Mouse (Mus musculus): ENCODE results near the gene Ccl26. TPM values are rescaled to one million over a fixed set of nuclear protein-coding genes. Genes with fewer than 3 reads are reported as not detected.

Ccl26 gene
- polyA plus RNA-seq, 1 experiment from 2014 or later, result not detected

DNA sequence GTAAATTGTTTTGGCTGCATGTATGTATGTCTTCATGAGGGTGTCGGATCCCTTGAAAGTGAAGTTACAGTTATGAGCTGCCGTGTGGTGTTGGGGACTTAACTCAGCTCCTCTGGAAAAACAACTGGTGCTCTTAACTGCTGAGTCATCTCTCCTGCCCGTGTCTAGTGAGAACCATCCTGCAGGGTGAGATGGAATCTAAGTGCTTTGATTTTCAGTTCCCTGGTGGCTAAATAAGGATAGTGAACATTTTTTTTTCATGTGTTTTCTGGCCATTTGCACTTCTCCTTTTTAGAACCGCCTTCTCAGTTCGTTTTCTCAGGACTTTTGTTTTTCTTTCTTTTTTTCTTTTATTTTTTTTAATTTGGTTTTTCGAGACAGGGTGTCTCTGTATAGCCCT is 5.3 kb upstream of the Ccl26 start:
- H3K4me2 ChIP-seq, result no peak overlapping the region
- H3K9me3 ChIP-seq, result no peaks in the 10 kb centered on the region
- WGBS, result 59% methylated on average over 6 of the region's 6 CpGs
- no peaks in the 10 kb centered on the region for H3K4me1 ChIP-seq
- H3K36me3 ChIP-seq, result no peaks in the 10 kb centered on the region
- H3K9ac ChIP-seq, result no peak overlapping the region
- no peaks in the 10 kb centered on the region for H3K27me3 ChIP-seq
- ATAC-seq (ENCODE audit: borderline replicate concordance, extremely low read depth, low FRiP score, low TSS enrichment), result no peak
- no peak overlapping the region for H3K4me3 ChIP-seq
- H3K27ac ChIP-seq, result no peak overlapping the region

DNA sequence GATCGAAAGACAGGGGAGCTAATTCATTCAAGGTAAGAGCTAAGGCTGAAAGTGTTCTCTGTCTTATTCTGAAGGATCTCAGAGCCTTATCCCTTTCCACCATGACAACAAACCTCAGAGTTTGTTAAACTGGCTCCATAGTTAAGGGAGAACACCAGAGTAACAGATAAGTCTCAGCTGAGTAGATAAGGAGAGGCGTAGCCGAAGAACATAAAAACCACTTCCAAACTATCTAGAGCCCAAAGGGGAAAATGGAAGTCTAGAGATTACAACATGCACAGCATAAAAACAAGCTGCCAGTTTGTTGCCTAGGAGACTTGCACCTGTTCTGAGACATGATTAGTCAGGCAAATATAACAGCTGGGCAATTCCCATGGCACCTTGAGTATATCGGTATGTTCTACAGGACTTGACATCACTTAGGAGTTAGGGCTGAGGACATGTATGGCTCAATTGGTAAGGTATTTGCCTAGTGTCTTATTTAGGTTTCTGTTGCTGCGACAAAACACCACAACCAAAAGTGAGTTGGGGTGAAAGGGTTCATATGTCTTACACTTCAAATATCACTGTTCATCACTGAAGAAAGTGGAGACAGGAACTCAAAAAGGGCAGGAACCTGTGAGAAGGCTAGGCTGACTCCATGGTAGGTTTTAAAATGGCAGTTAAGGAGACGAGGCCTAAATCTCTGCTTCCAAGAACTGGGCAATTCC is 4.3 kb upstream of the Ccl26 start:
- WGBS, result 83% methylated on average over 6 of the region's 6 CpGs
- H3K9me3 ChIP-seq, result no peaks in the 10 kb centered on the region
- no peak overlapping the region for H3K4me2 ChIP-seq
- H3K27me3 ChIP-seq, result no peaks in the 10 kb centered on the region
- H3K36me3 ChIP-seq, result no peaks in the 10 kb centered on the region
- H3K4me3 ChIP-seq, result no peak overlapping the region
- no peak overlapping the region for H3K27ac ChIP-seq
- H3K9ac ChIP-seq, result no peak overlapping the region
- H3K4me1 ChIP-seq, result no peaks in the 10 kb centered on the region
- no peak for ATAC-seq (ENCODE audit: borderline replicate concordance, extremely low read depth, low FRiP score, low TSS enrichment)

DNA sequence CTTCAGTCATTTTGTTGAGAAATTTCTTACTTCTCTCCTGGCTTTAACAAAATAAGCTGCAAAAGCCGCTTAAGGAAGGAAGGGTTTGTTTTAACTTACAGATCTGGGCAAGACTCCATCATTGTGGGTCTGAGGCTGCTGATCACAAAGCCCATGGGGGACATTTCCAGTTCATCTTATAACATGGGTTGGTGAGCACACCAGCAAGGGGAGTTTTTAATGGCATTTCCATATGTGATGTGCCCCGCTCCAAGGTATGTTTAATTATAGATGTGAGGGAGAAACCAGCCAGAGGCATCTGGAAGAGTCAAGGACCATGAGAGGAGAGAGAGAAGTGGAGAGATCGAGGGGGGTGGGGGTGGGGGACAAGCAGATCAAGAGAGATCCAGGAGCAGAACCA is 5.7 kb downstream of the Ccl26 start:
- WGBS, result 55% methylated on average over 3 of the region's 3 CpGs
- Histone ChIP-seq H3K9ac (no peak overlapping the region), H3K27me3 (no peaks in the 10 kb centered on the region), H3K9me3 (no peaks in the 10 kb centered on the region), H3K36me3 (no peaks in the 10 kb centered on the region), H3K4me1 (no peaks in the 10 kb centered on the region), H3K27ac (no peak overlapping the region), H3K4me2 (no peak overlapping the region), H3K4me3 (no peak overlapping the region)
- no peak for ATAC-seq (ENCODE audit: borderline replicate concordance, extremely low read depth, low FRiP score, low TSS enrichment)

- no peak overlapping the region for H3K27ac ChIP-seq
- no peak for ATAC-seq (ENCODE audit: borderline replicate concordance, extremely low read depth, low FRiP score, low TSS enrichment)
- H3K9me3 ChIP-seq, result no peaks in the 10 kb centered on the region
- H3K4me2 ChIP-seq, result no peak overlapping the region
- no peak overlapping the region for H3K4me3 ChIP-seq
- no peaks in the 10 kb centered on the region for H3K4me1 ChIP-seq
- 23% methylated on average over 4 of the region's 4 CpGs for WGBS
- H3K36me3 ChIP-seq, result no peaks in the 10 kb centered on the region
- no peaks in the 10 kb centered on the region for H3K27me3 ChIP-seq
- H3K9ac ChIP-seq, result no peak overlapping the region
Measured at GRCm38 (mm10) chr5:135557051-135557450, 6.3 kb downstream of the Ccl26 start.

- H3K36me3 ChIP-seq, result no peaks in the 10 kb centered on the region
- H3K27ac ChIP-seq, result no peak overlapping the region
- no peak for ATAC-seq (ENCODE audit: borderline replicate concordance, extremely low read depth, low FRiP score, low TSS enrichment)
- 92% methylated on average over 3 of the region's 4 CpGs for WGBS
- no peaks in the 10 kb centered on the region for H3K4me1 ChIP-seq
- H3K9ac ChIP-seq, result no peak overlapping the region
- no peak overlapping the region for H3K4me2 ChIP-seq
- H3K4me3 ChIP-seq, result no peak overlapping the region
- no peaks in the 10 kb centered on the region for H3K9me3 ChIP-seq
- H3K27me3 ChIP-seq, result no peaks in the 10 kb centered on the region
Measured at GRCm38 (mm10) chr5:135556259-135556658, 7.1 kb downstream of the Ccl26 start.

- no peak overlapping the region for H3K27ac ChIP-seq
- H3K4me3 ChIP-seq, result no peak overlapping the region
- no peaks in the 10 kb centered on the region for H3K4me1 ChIP-seq
- H3K9me3 ChIP-seq, result no peaks in the 10 kb centered on the region
- no peak overlapping the region for H3K4me2 ChIP-seq
- WGBS, result 68% methylated on average over 3 of the region's 3 CpGs
- ATAC-seq (ENCODE audit: borderline replicate concordance, extremely low read depth, low FRiP score, low TSS enrichment), result no peak
- no peaks in the 10 kb centered on the region for H3K27me3 ChIP-seq
- H3K36me3 ChIP-seq, result no peaks in the 10 kb centered on the region
- H3K9ac ChIP-seq, result no peak overlapping the region
Measured at GRCm38 (mm10) chr5:135551591-135551990, 11.8 kb downstream of the Ccl26 start.

- WGBS, result 29% methylated on average over 3 of the region's 3 CpGs
- H3K9me3 ChIP-seq, result no peaks in the 10 kb centered on the region
- no peak overlapping the region for H3K9ac ChIP-seq
- no peaks in the 10 kb centered on the region for H3K27me3 ChIP-seq
- no peak overlapping the region for H3K4me3 ChIP-seq
- no peaks in the 10 kb centered on the region for H3K36me3 ChIP-seq
- H3K4me1 ChIP-seq, result no peaks in the 10 kb centered on the region
- H3K27ac ChIP-seq, result no peak overlapping the region
- no peak for ATAC-seq (ENCODE audit: borderline replicate concordance, extremely low read depth, low FRiP score, low TSS enrichment)
- H3K4me2 ChIP-seq, result no peak overlapping the region
Measured at GRCm38 (mm10) chr5:135550910-135551309, 12.5 kb downstream of the Ccl26 start.

DNA sequence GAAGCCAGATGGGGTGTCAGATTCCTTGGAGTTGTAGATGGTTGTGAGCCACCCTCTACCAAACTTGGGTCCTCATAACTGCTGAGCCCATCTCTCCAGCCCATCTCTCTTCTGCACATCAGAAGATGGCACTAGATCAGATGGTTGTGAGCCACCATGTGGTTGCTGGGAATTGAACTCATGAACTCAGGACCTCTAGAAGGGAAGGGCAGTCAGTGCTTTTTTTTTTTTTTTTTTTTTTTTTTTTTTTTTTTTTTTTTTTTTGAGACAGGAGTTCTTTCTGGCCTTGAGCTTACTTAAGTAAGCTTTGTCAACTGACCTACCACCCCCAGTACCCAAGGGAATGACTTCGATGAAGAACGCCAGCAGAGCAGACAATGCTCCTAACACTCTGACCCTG is 15.4 kb downstream of the Ccl26 start:
- Histone ChIP-seq H3K4me1 (peaks cover 10% of the 10 kb centered on the region), H3K9ac (no peak overlapping the region), H3K27me3 (no peaks in the 10 kb centered on the region), H3K36me3 (no peaks in the 10 kb centered on the region), H3K4me3 (no peak overlapping the region), H3K4me2 (no peak overlapping the region), H3K27ac (no peak overlapping the region), H3K9me3 (no peaks in the 10 kb centered on the region)
- no peak for ATAC-seq (ENCODE audit: borderline replicate concordance, extremely low read depth, low FRiP score, low TSS enrichment)
- WGBS, result 84% methylated on average over 2 of the region's 2 CpGs

DNA sequence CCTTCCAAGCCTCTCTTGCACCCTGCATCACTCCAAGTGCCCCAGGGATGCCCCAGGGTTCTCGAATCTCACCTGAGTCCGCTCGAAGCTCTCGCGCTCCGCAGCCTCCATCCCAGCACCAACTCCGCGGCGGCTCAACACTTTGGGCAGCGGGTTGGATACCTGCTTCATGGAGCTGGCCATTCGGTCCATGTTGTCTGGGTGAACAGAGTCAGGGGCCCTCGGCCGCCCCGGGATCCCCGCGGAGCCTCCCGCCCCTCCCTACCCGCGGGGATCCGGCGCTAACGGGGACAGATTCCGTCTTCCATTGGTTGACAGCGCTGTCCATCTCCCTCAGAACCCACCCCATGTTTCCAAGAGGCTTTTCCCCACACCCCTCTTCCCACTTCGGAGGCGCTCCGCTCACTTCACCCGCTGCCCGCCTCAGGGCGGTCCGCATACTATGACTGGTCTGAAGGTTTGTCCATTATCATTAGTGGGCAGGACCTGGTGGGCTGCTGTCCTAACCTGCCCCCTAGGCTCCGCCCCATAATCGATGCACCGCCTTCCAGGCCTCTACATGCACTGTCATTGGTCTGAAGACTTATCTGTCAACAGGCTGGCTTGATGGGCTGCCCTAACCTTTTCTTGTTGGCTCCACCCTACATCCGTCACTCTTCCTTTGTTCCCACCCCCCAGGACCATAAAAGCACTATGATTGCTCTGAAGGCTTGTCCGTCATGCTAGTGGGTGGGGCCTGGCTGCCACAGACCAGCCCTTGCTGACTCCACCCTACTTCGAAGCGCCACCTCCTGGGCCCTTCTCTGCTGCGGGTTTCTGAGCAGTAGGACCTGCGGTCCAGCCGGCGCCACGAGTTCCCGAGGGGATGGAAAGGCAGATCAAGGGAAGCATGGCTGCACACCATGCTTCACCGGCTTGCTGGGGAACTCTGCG is 18.2 kb downstream of the Ccl26 start, which contains the start of gene Hip1:
Gene Hip1, minus strand, starts transcription at position 256 of the 933 bp plus-strand sequence.
- H3K4me3 ChIP-seq, result peak within 1 kb of the TSS; percentile 82
- H3K36me3 ChIP-seq, result no peaks in the 10 kb centered on the region
- H3K9ac ChIP-seq, result peak within 1 kb of the TSS; percentile 72
- H3K4me2 ChIP-seq, result peak within 1 kb of the TSS; percentile 97
- H3K4me1 ChIP-seq, result peaks cover 10% of the 10 kb centered on the region
- H3K27ac ChIP-seq, result peak within 1 kb of the TSS; percentile 31; the same call in 1 of the 2 replicates
- under 1% methylated on average over 46 of the region's 46 CpGs for WGBS
- H3K27me3 ChIP-seq, result no peaks in the 10 kb centered on the region
- H3K9me3 ChIP-seq, result no peaks in the 10 kb centered on the region
- ATAC-seq (ENCODE audit: borderline replicate concordance, extremely low read depth, low FRiP score, low TSS enrichment), result peak; percentile 100

DNA sequence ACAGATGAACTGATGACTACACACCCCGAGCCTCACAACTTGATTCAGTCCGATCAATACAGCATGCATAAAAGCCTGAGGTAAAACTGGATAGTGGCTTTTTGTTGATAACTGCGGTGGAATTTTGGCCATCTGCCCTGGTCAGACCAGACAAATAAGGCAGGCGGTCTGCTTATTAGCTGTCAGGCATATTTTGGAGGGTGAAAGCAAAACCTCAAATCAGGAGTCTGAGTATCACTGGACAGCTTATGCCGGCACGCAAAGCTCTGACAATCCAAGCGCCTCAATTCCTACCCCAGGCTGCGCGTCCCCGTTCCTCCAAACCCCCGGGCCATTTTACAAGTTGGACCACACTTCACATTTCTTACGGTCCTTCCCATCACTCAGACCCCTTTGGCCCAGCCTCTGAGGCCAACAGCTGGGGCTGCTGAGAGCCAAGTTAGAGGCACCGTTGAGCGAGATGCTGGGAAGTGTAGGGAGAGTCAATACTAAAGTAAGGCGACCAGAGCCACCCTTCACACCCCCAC is 19.3 kb downstream of the Ccl26 start:
- Histone ChIP-seq H3K4me1 (peaks cover 10% of the 10 kb centered on the region), H3K9ac (peak overlapping the region; percentile 72), H3K9me3 (no peaks in the 10 kb centered on the region), H3K27ac (peak overlapping the region; percentile 31; the same call in 1 of the 2 replicates), H3K36me3 (no peaks in the 10 kb centered on the region), H3K4me3 (peak overlapping the region; percentile 82), H3K4me2 (peak overlapping the region; percentile 97), H3K27me3 (no peaks in the 10 kb centered on the region)
- no peak for ATAC-seq (ENCODE audit: borderline replicate concordance, extremely low read depth, low FRiP score, low TSS enrichment)
- WGBS, result 3% methylated on average over 15 of the region's 15 CpGs

DNA sequence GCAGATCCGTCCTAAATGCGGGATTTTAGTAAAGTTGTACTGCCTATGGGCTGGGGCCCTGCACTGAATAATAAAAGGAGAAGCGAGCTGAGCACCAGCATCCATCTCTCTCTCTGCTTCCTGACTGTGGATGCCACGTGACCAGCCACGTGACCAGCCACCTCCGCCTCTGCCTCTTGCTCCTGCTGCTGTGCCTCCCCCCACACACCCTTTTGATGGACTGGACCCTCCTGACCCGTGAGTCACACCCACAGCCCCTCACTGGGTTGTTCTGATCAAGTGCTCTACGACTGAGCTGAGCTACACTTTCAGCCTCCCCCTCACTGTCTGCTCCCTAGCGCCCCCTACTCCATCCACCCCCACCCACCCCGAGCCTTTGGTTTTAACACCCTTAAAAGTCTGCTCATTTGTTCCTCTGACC is 25.6 kb downstream of the Ccl26 start:
- Histone ChIP-seq H3K4me2 (no peak overlapping the region), H3K27ac (no peak overlapping the region), H3K36me3 (no peaks in the 10 kb centered on the region), H3K4me3 (no peak overlapping the region), H3K4me1 (peaks cover 9% of the 10 kb centered on the region), H3K9me3 (no peaks in the 10 kb centered on the region), H3K27me3 (no peaks in the 10 kb centered on the region), H3K9ac (no peak overlapping the region)
- 68% methylated on average over 10 of the region's 10 CpGs for WGBS
- ATAC-seq (ENCODE audit: borderline replicate concordance, extremely low read depth, low FRiP score, low TSS enrichment), result no peak; the same call in 1 of the 2 replicates

DNA sequence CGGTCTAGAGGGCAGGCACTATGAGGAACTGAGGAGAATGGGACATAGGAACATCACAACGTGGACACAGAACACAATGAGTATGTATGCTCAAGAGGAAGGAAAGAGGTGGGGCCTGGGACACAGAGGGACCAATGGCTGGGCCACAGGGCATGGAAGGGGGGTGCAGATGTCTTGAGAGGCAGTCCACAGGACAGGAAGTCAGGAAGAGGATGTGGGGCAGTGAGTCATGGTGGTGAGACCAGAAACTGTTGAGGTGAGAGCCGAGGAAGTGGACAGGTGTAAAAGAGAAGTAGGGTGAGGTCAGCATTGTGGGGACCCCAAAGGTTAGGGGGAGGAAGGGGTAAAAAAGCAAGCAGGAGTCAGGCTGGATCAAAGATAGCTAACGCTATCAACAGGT is 26.0 kb downstream of the Ccl26 start:
- WGBS, result 54% methylated on average over 4 of the region's 4 CpGs
- no peak overlapping the region for H3K27ac ChIP-seq

More for the DNA sequence above, 26.0 kb downstream of the Ccl26 start:
- Histone ChIP-seq H3K27me3 (no peaks in the 10 kb centered on the region), H3K4me2 (no peak overlapping the region), H3K4me1 (peaks cover 10% of the 10 kb centered on the region), H3K9me3 (no peaks in the 10 kb centered on the region), H3K36me3 (no peaks in the 10 kb centered on the region), H3K9ac (no peak overlapping the region), H3K4me3 (no peak overlapping the region)
- ATAC-seq (ENCODE audit: borderline replicate concordance, extremely low read depth, low FRiP score, low TSS enrichment), result peak; percentile 32; the same call in 1 of the 2 replicates

Data from lung, embryonic 15.5 days (tissue).